In genomic region chr2:65893241-65893640, GRCm38 (mm10) we compare ENCODE assay signal across 17 mouse cellular contexts. TPM values are rescaled to one million over a fixed set of nuclear protein-coding genes. Genes with fewer than 3 reads are reported as not detected.
"Had no signal": no experiment of that assay in that cellular context is flagged by ENCODE, and none has a peak within 500 bp of the region (broad histone marks: within the 10 kb centered on the region; RNA-seq: fewer than 3 reads in every experiment).

No protein-coding gene starts in this region.

- H3K4me3 ChIP-seq: limb, embryonic 12.5 days; lung, embryonic 15.5 days; megakaryocyte, embryonic 14.5 days; midbrain, embryonic 15.5 days; neural tube, embryonic 13.5 days had no signal

- H3K9me3 ChIP-seq: limb, embryonic 12.5 days; lung, embryonic 15.5 days; midbrain, embryonic 15.5 days; neural tube, embryonic 13.5 days had no signal

- H3K36me3 ChIP-seq: limb, embryonic 12.5 days; lung, embryonic 15.5 days; midbrain, embryonic 15.5 days; neural tube, embryonic 13.5 days had no signal

- H3K27me3 ChIP-seq: limb, embryonic 12.5 days; lung, embryonic 15.5 days; megakaryocyte, embryonic 14.5 days; midbrain, embryonic 15.5 days; neural tube, embryonic 13.5 days had no signal

- H3K4me1 ChIP-seq: limb, embryonic 12.5 days; lung, embryonic 15.5 days; megakaryocyte, embryonic 14.5 days had no signal

- ATAC-seq: midbrain, embryonic 15.5 days had no signal

- H3K4me2 ChIP-seq: limb, embryonic 12.5 days; lung, embryonic 15.5 days; midbrain, embryonic 11.5 days; midbrain, embryonic 15.5 days; neural tube, embryonic 13.5 days had no signal

- DNase-seq: kidney, adult 8-10 months; kidney, postnatal 25 days; layer of hippocampus, postnatal 36 days; lung, postnatal 14 days; retina, postnatal 1 day; right cerebral cortex, postnatal 4 days; spleen, adult 18-20 months; thymus, adult 18-20 months; thymus, postnatal 14 days had no signal

- H3K27ac ChIP-seq: limb, embryonic 12.5 days; lung, embryonic 15.5 days; macrophage; midbrain, embryonic 15.5 days; neural tube, embryonic 13.5 days had no signal

- H3K9ac ChIP-seq: limb, embryonic 12.5 days; lung, embryonic 15.5 days; midbrain, embryonic 15.5 days; neural tube, embryonic 13.5 days had no signal

RNA-seq across cellular contexts. Expression of gene Csrnp3, which starts 47.7 kb away (rescaled TPM):
- total RNA-seq: liver, adult 2 months had no signal
- polyA plus RNA-seq: liver, adult 2 months; macrophage had no signal
